Mouse (Mus musculus): ENCODE measurements around the gene Exosc7. TPM values are rescaled to one million over a fixed set of nuclear protein-coding genes. Genes with fewer than 3 reads are reported as not detected.
A peak's percentile ranks its signal among the peaks of the same experiment; 100 is the strongest.

Exosc7 gene
- polyA plus RNA-seq, 1 experiment from 2014 or later, result 78.2 TPM

GRCm38 (mm10) chr9:123104362-123104761, 8.7 kb upstream of the Exosc7 start:
- Histone ChIP-seq H3K36me3 (ENCODE audit: control insufficient read depth, insufficient read depth, low read length) (peaks cover 9% of the 10 kb centered on the region), H3K4me1 (ENCODE audit: control insufficient read depth, insufficient read depth, low read depth, low read length) (no peaks in the 10 kb centered on the region), H3K9ac (ENCODE audit: low read depth, low read length) (no peak overlapping the region), H3K27me3 (replicated peaks; ENCODE audit: control insufficient read depth, insufficient read depth, low read length) (no peaks in the 10 kb centered on the region), H3K9me3 (ENCODE audit: control insufficient read depth, low read length) (no peaks in the 10 kb centered on the region), H3K4me2 (ENCODE audit: low read length) (no peak overlapping the region), H3K27ac (ENCODE audit: low read depth, low read length) (no peak overlapping the region), H3K4me3 (ENCODE audit: low read length) (no peak overlapping the region)
- no peak for ATAC-seq

GRCm38 (mm10) chr9:123107186-123107585, 5.8 kb upstream of the Exosc7 start:
- 98% methylated on average over 4 of the region's 4 CpGs for WGBS
- peaks cover 7% of the 10 kb centered on the region for H3K4me1 ChIP-seq (ENCODE audit: control insufficient read depth, insufficient read depth, low read depth, low read length)
- no peaks in the 10 kb centered on the region; the same call in 1 of the 2 replicates for H3K36me3 ChIP-seq (ENCODE audit: control insufficient read depth, insufficient read depth, low read length)
- no peak overlapping the region for H3K4me2 ChIP-seq (ENCODE audit: low read length)
- no peak overlapping the region for H3K9ac ChIP-seq (ENCODE audit: low read depth, low read length)
- no peaks in the 10 kb centered on the region for H3K27me3 ChIP-seq (replicated peaks; ENCODE audit: control insufficient read depth, insufficient read depth, low read length)
- no peak for ATAC-seq
- H3K27ac ChIP-seq (ENCODE audit: low read depth, low read length), result no peak overlapping the region
- H3K9me3 ChIP-seq (ENCODE audit: control insufficient read depth, low read length), result no peaks in the 10 kb centered on the region
- no peak overlapping the region for H3K4me3 ChIP-seq (ENCODE audit: low read length)

- no peak overlapping the region for H3K4me3 ChIP-seq (ENCODE audit: low read length)
- no peaks in the 10 kb centered on the region for H3K27me3 ChIP-seq (replicated peaks; ENCODE audit: control insufficient read depth, insufficient read depth, low read length)
- no peak overlapping the region for H3K27ac ChIP-seq (ENCODE audit: low read depth, low read length)
- 91% methylated on average over 7 of the region's 7 CpGs for WGBS
- no peak for ATAC-seq
- H3K4me1 ChIP-seq (ENCODE audit: control insufficient read depth, insufficient read depth, low read depth, low read length), result peaks cover 16% of the 10 kb centered on the region
- H3K9ac ChIP-seq (ENCODE audit: low read depth, low read length), result no peak overlapping the region
- no peaks in the 10 kb centered on the region for H3K9me3 ChIP-seq (ENCODE audit: control insufficient read depth, low read length)
- no peak overlapping the region for H3K4me2 ChIP-seq (ENCODE audit: low read length)
- H3K36me3 ChIP-seq (ENCODE audit: control insufficient read depth, insufficient read depth, low read length), result no peaks in the 10 kb centered on the region; the same call in 1 of the 2 replicates
Observed at GRCm38 (mm10) chr9:123109188-123109587, 3.8 kb upstream of the Exosc7 start.

- Histone ChIP-seq H3K36me3 (ENCODE audit: control insufficient read depth, insufficient read depth, low read length) (peaks cover 3% of the 10 kb centered on the region; the same call in 1 of the 2 replicates), H3K27me3 (replicated peaks; ENCODE audit: control insufficient read depth, insufficient read depth, low read length) (no peaks in the 10 kb centered on the region), H3K9ac (ENCODE audit: low read depth, low read length) (peak overlapping the region; percentile 98; the same call in 1 of the 2 replicates), H3K4me3 (ENCODE audit: low read length) (peak overlapping the region; percentile 94), H3K9me3 (ENCODE audit: control insufficient read depth, low read length) (no peaks in the 10 kb centered on the region), H3K4me2 (ENCODE audit: low read length) (peak overlapping the region; percentile 67), H3K4me1 (ENCODE audit: control insufficient read depth, insufficient read depth, low read depth, low read length) (peaks cover 18% of the 10 kb centered on the region), H3K27ac (ENCODE audit: low read depth, low read length) (no peak overlapping the region)
- WGBS, result 68% methylated on average over 8 of the region's 8 CpGs
- no peak for ATAC-seq
Observed at GRCm38 (mm10) chr9:123111751-123112221, 1.2 kb upstream of the Exosc7 start.

GRCm38 (mm10) chr9:123113931-123114330, 916 bp downstream of the Exosc7 start:
- WGBS, result 57% methylated on average over 6 of the region's 6 CpGs
- Histone ChIP-seq H3K4me1 (ENCODE audit: control insufficient read depth, insufficient read depth, low read depth, low read length) (peaks cover 18% of the 10 kb centered on the region), H3K9ac (ENCODE audit: low read depth, low read length) (peak overlapping the region; percentile 98), H3K4me3 (ENCODE audit: low read length) (peak overlapping the region; percentile 94), H3K9me3 (ENCODE audit: control insufficient read depth, low read length) (no peaks in the 10 kb centered on the region), H3K27me3 (replicated peaks; ENCODE audit: control insufficient read depth, insufficient read depth, low read length) (no peaks in the 10 kb centered on the region), H3K36me3 (ENCODE audit: control insufficient read depth, insufficient read depth, low read length) (peaks cover 6% of the 10 kb centered on the region), H3K4me2 (ENCODE audit: low read length) (peak overlapping the region; percentile 67), H3K27ac (ENCODE audit: low read depth, low read length) (peak overlapping the region; percentile 93)
- ATAC-seq, result no peak

- 94% methylated on average over 1 of the region's 1 CpGs for WGBS
- Histone ChIP-seq H3K27ac (ENCODE audit: low read depth, low read length) (no peak overlapping the region), H3K4me3 (ENCODE audit: low read length) (no peak overlapping the region), H3K9ac (ENCODE audit: low read depth, low read length) (no peak overlapping the region), H3K9me3 (ENCODE audit: control insufficient read depth, low read length) (no peaks in the 10 kb centered on the region), H3K4me2 (ENCODE audit: low read length) (no peak overlapping the region), H3K36me3 (ENCODE audit: control insufficient read depth, insufficient read depth, low read length) (peaks cover 22% of the 10 kb centered on the region), H3K27me3 (replicated peaks; ENCODE audit: control insufficient read depth, insufficient read depth, low read length) (no peaks in the 10 kb centered on the region), H3K4me1 (ENCODE audit: control insufficient read depth, insufficient read depth, low read depth, low read length) (peaks cover 18% of the 10 kb centered on the region)
- ATAC-seq, result no peak
Observed at GRCm38 (mm10) chr9:123115566-123115965, 2.6 kb downstream of the Exosc7 start.

GRCm38 (mm10) chr9:123123017-123123416, 10.0 kb downstream of the Exosc7 start:
- no peak overlapping the region for H3K27ac ChIP-seq (ENCODE audit: low read depth, low read length)
- peaks cover 32% of the 10 kb centered on the region for H3K36me3 ChIP-seq (ENCODE audit: control insufficient read depth, insufficient read depth, low read length)
- peak; percentile 72 for ATAC-seq
- H3K4me1 ChIP-seq (ENCODE audit: control insufficient read depth, insufficient read depth, low read depth, low read length), result no peaks in the 10 kb centered on the region
- 86% methylated on average over 3 of the region's 3 CpGs for WGBS
- H3K9me3 ChIP-seq (ENCODE audit: control insufficient read depth, low read length), result no peaks in the 10 kb centered on the region
- no peak overlapping the region for H3K4me3 ChIP-seq (ENCODE audit: low read length)
- no peak overlapping the region for H3K9ac ChIP-seq (ENCODE audit: low read depth, low read length)
- no peaks in the 10 kb centered on the region for H3K27me3 ChIP-seq (replicated peaks; ENCODE audit: control insufficient read depth, insufficient read depth, low read length)
- no peak overlapping the region for H3K4me2 ChIP-seq (ENCODE audit: low read length)

- no peak for ATAC-seq
- no peaks in the 10 kb centered on the region for H3K27me3 ChIP-seq (replicated peaks; ENCODE audit: control insufficient read depth, insufficient read depth, low read length)
- peaks cover 37% of the 10 kb centered on the region for H3K36me3 ChIP-seq (ENCODE audit: control insufficient read depth, insufficient read depth, low read length)
Observed at GRCm38 (mm10) chr9:123123571-123124412, 10.8 kb downstream of the Exosc7 start.

GRCm38 (mm10) chr9:123124413-123124981, 11.5 kb downstream of the Exosc7 start:
- ATAC-seq, result no peak
- Histone ChIP-seq H3K36me3 (ENCODE audit: control insufficient read depth, insufficient read depth, low read length) (peaks cover 31% of the 10 kb centered on the region), H3K9me3 (ENCODE audit: control insufficient read depth, low read length) (no peaks in the 10 kb centered on the region), H3K9ac (ENCODE audit: low read depth, low read length) (no peak overlapping the region), H3K4me2 (ENCODE audit: low read length) (no peak overlapping the region), H3K4me3 (ENCODE audit: low read length) (no peak overlapping the region), H3K27me3 (replicated peaks; ENCODE audit: control insufficient read depth, insufficient read depth, low read length) (no peaks in the 10 kb centered on the region), H3K27ac (ENCODE audit: low read depth, low read length) (no peak overlapping the region), H3K4me1 (ENCODE audit: control insufficient read depth, insufficient read depth, low read depth, low read length) (no peaks in the 10 kb centered on the region)
- WGBS, result 97% methylated on average over 2 of the region's 2 CpGs

More at GRCm38 (mm10) chr9:123123571-123124412, 10.8 kb downstream of the Exosc7 start:
- Histone ChIP-seq H3K27ac (ENCODE audit: low read depth, low read length) (no peak overlapping the region), H3K9ac (ENCODE audit: low read depth, low read length) (no peak overlapping the region), H3K4me3 (ENCODE audit: low read length) (no peak overlapping the region), H3K9me3 (ENCODE audit: control insufficient read depth, low read length) (no peaks in the 10 kb centered on the region), H3K4me2 (ENCODE audit: low read length) (no peak overlapping the region), H3K4me1 (ENCODE audit: control insufficient read depth, insufficient read depth, low read depth, low read length) (no peaks in the 10 kb centered on the region)
- WGBS, result 95% methylated on average over 6 of the region's 6 CpGs

Data from hindbrain, embryonic 16.5 days (tissue).